Mouse (Mus musculus) urinary bladder, postnatal 36 days (tissue): ENCODE results near the gene Trim69.
"Not testable (repeated sequence)": the region's sequence is repeated elsewhere in the genome, so short reads cannot be mapped to it uniquely, and the experiment has no call there.

Source experiments
- DNase-seq, 2 experiments: peaks; one replicate each; pipeline ENCODE4 v3.0.0; 2022; ENCODE audit warnings: low spot score in 2 of 2, mixed read lengths in 1 of 2

Trim69 gene

GRCm38 (mm10) chr2:122206440-122207107 lies 46.1 kb downstream of the Trim69 start:
- no peak for DNase-seq

- no peak for DNase-seq
Observed at GRCm38 (mm10) chr2:122210534-122211228, 50.2 kb downstream of the Trim69 start.

- DNase-seq = not testable (repeated sequence)
Observed at GRCm38 (mm10) chr2:122217075-122217474, 56.6 kb downstream of the Trim69 start.

GRCm38 (mm10) chr2:122218234-122218633 lies 57.7 kb downstream of the Trim69 start:
- DNase-seq = no peak

- DNase-seq = no peak
Observed at GRCm38 (mm10) chr2:122221378-122221777, 60.9 kb downstream of the Trim69 start.

- DNase-seq = no peak
Observed at GRCm38 (mm10) chr2:122221798-122222197, 61.3 kb downstream of the Trim69 start.

- no peak for DNase-seq
Observed at GRCm38 (mm10) chr2:122222272-122222671, 61.8 kb downstream of the Trim69 start.

- no peak for DNase-seq
Observed at GRCm38 (mm10) chr2:122223654-122224053, 63.2 kb downstream of the Trim69 start.
